Mouse (Mus musculus): ENCODE data around the gene Ern2. TPM values are rescaled to one million over a fixed set of nuclear protein-coding genes. Genes with fewer than 3 reads are reported as not detected.

The Ern2 gene
- polyA plus RNA-seq (2012; rRNA removed), result 23.1 and 23.5 TPM in 2 replicates

GRCm38 (mm10) chr7:122186043-122186442 lies at the start of gene Ern2:
Gene Ern2 (minus strand): TSS chr7:122186207.
- Histone ChIP-seq H3K27me3 (ENCODE audit: control insufficient read depth, insufficient read depth, low read length) (no peaks in the 10 kb centered on the region), H3K27ac (ENCODE audit: insufficient read depth, low read depth, low read length) (peak within 1 kb of the TSS; percentile 30; the same call in 1 of the 2 replicates), H3K36me3 (ENCODE audit: control insufficient read depth, insufficient read depth, low read length) (no peaks in the 10 kb centered on the region), H3K4me3 (ENCODE audit: low read depth, low read length) (peak within 1 kb of the TSS; percentile 55), H3K4me1 (ENCODE audit: control insufficient read depth, insufficient read depth, insufficient read length, low read length) (peaks cover 12% of the 10 kb centered on the region)
- 19% methylated on average over 14 of the region's 17 CpGs for WGBS
- TF ChIP-seq POLR2A (IDR thresholded peaks at IDR 0.05; ENCODE audit: low read depth, low read length), result no peak
- TF ChIP-seq CTCF (IDR thresholded peaks at IDR 0.05; ENCODE audit: extremely low read depth, insufficient read length, insufficient replicate concordance, low read depth, low read length), result no peak

- Histone ChIP-seq H3K4me3 (ENCODE audit: low read depth, low read length) (no peak overlapping the region), H3K4me1 (ENCODE audit: control insufficient read depth, insufficient read depth, insufficient read length, low read length) (peaks cover 12% of the 10 kb centered on the region), H3K27ac (ENCODE audit: insufficient read depth, low read depth, low read length) (no peak overlapping the region), H3K36me3 (ENCODE audit: control insufficient read depth, insufficient read depth, low read length) (no peaks in the 10 kb centered on the region), H3K27me3 (ENCODE audit: control insufficient read depth, insufficient read depth, low read length) (no peaks in the 10 kb centered on the region)
- WGBS, result 80% methylated on average over 4 of the region's 4 CpGs
- TF ChIP-seq CTCF (IDR thresholded peaks at IDR 0.05; ENCODE audit: extremely low read depth, insufficient read length, insufficient replicate concordance, low read depth, low read length) (no peak), POLR2A (IDR thresholded peaks at IDR 0.05; ENCODE audit: low read depth, low read length) (no peak)
These were observed 44.9 kb upstream of the Ern2 start for GRCm38 (mm10) chr7:122230866-122231265.

GRCm38 (mm10) chr7:122229916-122230315 lies 43.9 kb upstream of the Ern2 start:
- Histone ChIP-seq H3K27ac (ENCODE audit: insufficient read depth, low read depth, low read length) (no peak overlapping the region), H3K36me3 (ENCODE audit: control insufficient read depth, insufficient read depth, low read length) (no peaks in the 10 kb centered on the region), H3K27me3 (ENCODE audit: control insufficient read depth, insufficient read depth, low read length) (no peaks in the 10 kb centered on the region), H3K4me1 (ENCODE audit: control insufficient read depth, insufficient read depth, insufficient read length, low read length) (peaks cover 20% of the 10 kb centered on the region), H3K4me3 (ENCODE audit: low read depth, low read length) (no peak overlapping the region)
- WGBS, result 82% methylated on average over 4 of the region's 4 CpGs
- TF ChIP-seq CTCF (IDR thresholded peaks at IDR 0.05; ENCODE audit: extremely low read depth, insufficient read length, insufficient replicate concordance, low read depth, low read length), result no peak
- TF ChIP-seq POLR2A (IDR thresholded peaks at IDR 0.05; ENCODE audit: low read depth, low read length), result no peak

- no peak for TF ChIP-seq CTCF (IDR thresholded peaks at IDR 0.05; ENCODE audit: extremely low read depth, insufficient read length, insufficient replicate concordance, low read depth, low read length)
- Histone ChIP-seq H3K4me1 (ENCODE audit: control insufficient read depth, insufficient read depth, insufficient read length, low read length) (peaks cover 24% of the 10 kb centered on the region), H3K27me3 (ENCODE audit: control insufficient read depth, insufficient read depth, low read length) (no peaks in the 10 kb centered on the region), H3K36me3 (ENCODE audit: control insufficient read depth, insufficient read depth, low read length) (no peaks in the 10 kb centered on the region), H3K27ac (ENCODE audit: insufficient read depth, low read depth, low read length) (no peak overlapping the region), H3K4me3 (ENCODE audit: low read depth, low read length) (no peak overlapping the region)
- 80% methylated on average over 3 of the region's 3 CpGs for WGBS
These were observed 43.3 kb upstream of the Ern2 start for GRCm38 (mm10) chr7:122229306-122229705.

GRCm38 (mm10) chr7:122226744-122227143 lies 40.7 kb upstream of the Ern2 start:
- WGBS, result 42% methylated on average over 4 of the region's 4 CpGs
- 0 out of 2 replicates have a peak overlapping the region, but pooled peaks have one; percentile 17 for H3K4me3 ChIP-seq (ENCODE audit: low read depth, low read length)
- peak overlapping the region; percentile 93 for H3K27ac ChIP-seq (ENCODE audit: insufficient read depth, low read depth, low read length)
- H3K27me3 ChIP-seq (ENCODE audit: control insufficient read depth, insufficient read depth, low read length), result no peaks in the 10 kb centered on the region
- peaks cover 11% of the 10 kb centered on the region for H3K36me3 ChIP-seq (ENCODE audit: control insufficient read depth, insufficient read depth, low read length)
- peaks cover 28% of the 10 kb centered on the region for H3K4me1 ChIP-seq (ENCODE audit: control insufficient read depth, insufficient read depth, insufficient read length, low read length)
- TF ChIP-seq CTCF (IDR thresholded peaks at IDR 0.05; ENCODE audit: extremely low read depth, insufficient read length, insufficient replicate concordance, low read depth, low read length), result no peak
- no peak for TF ChIP-seq POLR2A (IDR thresholded peaks at IDR 0.05; ENCODE audit: low read depth, low read length)

GRCm38 (mm10) chr7:122226020-122226742 lies 40.2 kb upstream of the Ern2 start:
- H3K27ac ChIP-seq (ENCODE audit: insufficient read depth, low read depth, low read length), result peak overlapping the region; percentile 94
- no peaks in the 10 kb centered on the region for H3K27me3 ChIP-seq (ENCODE audit: control insufficient read depth, insufficient read depth, low read length)
- H3K4me3 ChIP-seq (ENCODE audit: low read depth, low read length), result no peak overlapping the region

GRCm38 (mm10) chr7:122219315-122219801 lies 33.4 kb upstream of the Ern2 start, which contains the start of gene Chp2:
Gene Chp2 (plus strand): TSS chr7:122219496.
- TF ChIP-seq CTCF (IDR thresholded peaks at IDR 0.05; ENCODE audit: extremely low read depth, insufficient read length, insufficient replicate concordance, low read depth, low read length) (no peak), POLR2A (IDR thresholded peaks at IDR 0.05; ENCODE audit: low read depth, low read length) (peak; percentile 74)
- WGBS, result 6% methylated on average over 20 of the region's 20 CpGs
- H3K27ac ChIP-seq (ENCODE audit: insufficient read depth, low read depth, low read length), result peak within 1 kb of the TSS; percentile 98
- peaks cover 13% of the 10 kb centered on the region for H3K36me3 ChIP-seq (ENCODE audit: control insufficient read depth, insufficient read depth, low read length)
- H3K4me1 ChIP-seq (ENCODE audit: control insufficient read depth, insufficient read depth, insufficient read length, low read length), result peaks cover 10% of the 10 kb centered on the region
- H3K4me3 ChIP-seq (ENCODE audit: low read depth, low read length), result peak within 1 kb of the TSS; percentile 74
- H3K27me3 ChIP-seq (ENCODE audit: control insufficient read depth, insufficient read depth, low read length), result no peaks in the 10 kb centered on the region

More at GRCm38 (mm10) chr7:122226020-122226742, 40.2 kb upstream of the Ern2 start:
- WGBS, result 34% methylated on average over 7 of the region's 7 CpGs
- Histone ChIP-seq H3K36me3 (ENCODE audit: control insufficient read depth, insufficient read depth, low read length) (peaks cover 13% of the 10 kb centered on the region), H3K4me1 (ENCODE audit: control insufficient read depth, insufficient read depth, insufficient read length, low read length) (peaks cover 29% of the 10 kb centered on the region)
- TF ChIP-seq CTCF (IDR thresholded peaks at IDR 0.05; ENCODE audit: extremely low read depth, insufficient read length, insufficient replicate concordance, low read depth, low read length) (no peak), POLR2A (IDR thresholded peaks at IDR 0.05; ENCODE audit: low read depth, low read length) (no peak)
